Mouse (Mus musculus) ES-Bruce4 (cell line): Measurements from ENCODE around the gene Ina. TPM values are rescaled to one million over a fixed set of nuclear protein-coding genes. Genes with fewer than 3 reads are reported as not detected.
"Not testable (repeated sequence)": the region's sequence is repeated elsewhere in the genome, so short reads cannot be mapped to it uniquely, and the experiment has no call there.

Experiments
- H3K27ac ChIP-seq: 2 replicates; pipeline ENCODE4 v1.5.1; 2012; ENCODE audit warnings: low read length, inconsistent platforms; ENCODE audit not compliant: insufficient read depth
- H3K27me3 ChIP-seq: 2 replicates; pipeline ENCODE4 v1.6.1; 2012; ENCODE audit warnings: mild to moderate bottlenecking, low read length, inconsistent platforms; ENCODE audit not compliant: control insufficient read depth, poor library complexity, insufficient read depth, severe bottlenecking
- H3K36me3 ChIP-seq: 2 replicates; pipeline ENCODE4 v1.6.1; 2012; ENCODE audit warnings: inconsistent platforms, mild to moderate bottlenecking, low read length, moderate library complexity; ENCODE audit not compliant: control insufficient read depth, poor library complexity, insufficient read depth, severe bottlenecking
- H3K4me1 ChIP-seq: one replicate; pipeline ENCODE4 v1.8.1; 2011; ENCODE audit warnings: low read length; ENCODE audit not compliant: control insufficient read depth, insufficient read depth
- H3K4me3 ChIP-seq: 2 replicates; pipeline ENCODE4 v1.5.1; 2011; ENCODE audit warnings: low read depth, mild to moderate bottlenecking, low read length
- H3K9ac ChIP-seq: 2 replicates; pipeline ENCODE4 v1.6.1; 2012; ENCODE audit warnings: low read depth, mild to moderate bottlenecking, inconsistent platforms; ENCODE audit not compliant: poor library complexity, severe bottlenecking
- H3K9me3 ChIP-seq: replicated peaks from 2 replicates; pipeline ENCODE4 v1.6.1; 2012; ENCODE audit warnings: mild to moderate bottlenecking, low read length, inconsistent platforms; ENCODE audit not compliant: control insufficient read depth, poor library complexity, insufficient read depth, severe bottlenecking
- CTCF ChIP-seq: IDR thresholded peaks from one replicate; pipeline ENCODE4 v1.8.1; 2011; ENCODE audit warnings: low read depth, low read length
- EP300 ChIP-seq: IDR thresholded peaks from 2 replicates; pipeline ENCODE4 v1.6.1; 2011; ENCODE audit warnings: low read depth, low read length; ENCODE audit not compliant: insufficient read depth
- POLR2A ChIP-seq: IDR thresholded peaks from one replicate; pipeline ENCODE4 v1.8.1; 2011; ENCODE audit warnings: low read length; ENCODE audit not compliant: insufficient read depth
- polyA plus RNA-seq: library from polyadenylated mRNA; stranded (reverse); fragments of >200 nt; gene quantifications from 2 replicates; pipeline ENCODE4 v1.2.4, GENCODE M21; 2011; ENCODE audit warnings: low read depth; ENCODE audit not compliant: missing spikeins, insufficient read depth, insufficient read length

Gene Ina
- polyA plus RNA-seq, 1 experiment, result 21.2 TPM

- Histone ChIP-seq H3K9ac (no peak overlapping the region), H3K27ac (no peak overlapping the region), H3K27me3 (no peaks in the 10 kb centered on the region), H3K9me3 (no peaks in the 10 kb centered on the region), H3K4me3 (no peak overlapping the region), H3K4me1 (no peaks in the 10 kb centered on the region), H3K36me3 (no peaks in the 10 kb centered on the region)
- TF ChIP-seq POLR2A (no peak), CTCF (no peak), EP300 (no peak)
Measured at GRCm38 (mm10) chr19:46996095-46996494, 18.4 kb upstream of the Ina start.

- no peaks in the 10 kb centered on the region for H3K9me3 ChIP-seq
- no peak for TF ChIP-seq POLR2A
- no peak for TF ChIP-seq EP300
- TF ChIP-seq CTCF, result no peak
- no peaks in the 10 kb centered on the region for H3K36me3 ChIP-seq
Measured at GRCm38 (mm10) chr19:46998168-46998870, 16.2 kb upstream of the Ina start.

GRCm38 (mm10) chr19:46998953-46999352 lies 15.5 kb upstream of the Ina start:
- Histone ChIP-seq H3K27ac (no peak overlapping the region), H3K27me3 (no peaks in the 10 kb centered on the region), H3K4me1 (no peaks in the 10 kb centered on the region), H3K9ac (no peak overlapping the region), H3K9me3 (no peaks in the 10 kb centered on the region), H3K4me3 (no peak overlapping the region), H3K36me3 (no peaks in the 10 kb centered on the region)
- TF ChIP-seq EP300 (no peak), CTCF (no peak), POLR2A (no peak)

More at GRCm38 (mm10) chr19:46998168-46998870, 16.2 kb upstream of the Ina start:
- Histone ChIP-seq H3K9ac (no peak overlapping the region), H3K4me1 (no peaks in the 10 kb centered on the region), H3K4me3 (no peak overlapping the region), H3K27me3 (no peaks in the 10 kb centered on the region), H3K27ac (no peak overlapping the region)

GRCm38 (mm10) chr19:46999753-47000152 lies 14.7 kb upstream of the Ina start:
- Histone ChIP-seq H3K4me1 (no peaks in the 10 kb centered on the region), H3K9ac (no peak overlapping the region), H3K9me3 (no peaks in the 10 kb centered on the region), H3K27ac (no peak overlapping the region), H3K36me3 (no peaks in the 10 kb centered on the region), H3K4me3 (no peak overlapping the region), H3K27me3 (no peaks in the 10 kb centered on the region)
- TF ChIP-seq CTCF, result no peak
- no peak for TF ChIP-seq POLR2A
- no peak for TF ChIP-seq EP300

- not testable (repeated sequence) for H3K9ac ChIP-seq, H3K9me3 ChIP-seq, H3K36me3 ChIP-seq
Measured at GRCm38 (mm10) chr19:47000357-47000756, 14.1 kb upstream of the Ina start.

GRCm38 (mm10) chr19:47003742-47004511 lies 10.6 kb upstream of the Ina start:
- Histone ChIP-seq H3K4me3 (no peak overlapping the region), H3K27me3 (no peaks in the 10 kb centered on the region), H3K9me3 (no peaks in the 10 kb centered on the region), H3K36me3 (no peaks in the 10 kb centered on the region), H3K4me1 (no peaks in the 10 kb centered on the region), H3K27ac (no peak overlapping the region), H3K9ac (no peak overlapping the region)
- TF ChIP-seq CTCF (no peak), EP300 (no peak), POLR2A (no peak)

More at GRCm38 (mm10) chr19:47000357-47000756, 14.1 kb upstream of the Ina start:
- H3K27ac ChIP-seq, H3K4me1 ChIP-seq, H3K27me3 ChIP-seq, H3K4me3 ChIP-seq: not testable (repeated sequence)
